Mouse (Mus musculus) hindlimb bud, embryonic 11.5 days (tissue): ENCODE results near the gene Hist1h2ah.

Experiments used
- DNase-seq: peaks from one replicate; pipeline ENCODE4 v3.0.0-alpha.2; 2012; ENCODE audit warnings: low read depth, low spot score; ENCODE audit errors: extremely low spot score

Gene Hist1h2ah

GRCm38 (mm10) chr13:22013716-22014115 is 21.7 kb downstream of the Hist1h2ah start:
- DNase-seq = no peak

DNA sequence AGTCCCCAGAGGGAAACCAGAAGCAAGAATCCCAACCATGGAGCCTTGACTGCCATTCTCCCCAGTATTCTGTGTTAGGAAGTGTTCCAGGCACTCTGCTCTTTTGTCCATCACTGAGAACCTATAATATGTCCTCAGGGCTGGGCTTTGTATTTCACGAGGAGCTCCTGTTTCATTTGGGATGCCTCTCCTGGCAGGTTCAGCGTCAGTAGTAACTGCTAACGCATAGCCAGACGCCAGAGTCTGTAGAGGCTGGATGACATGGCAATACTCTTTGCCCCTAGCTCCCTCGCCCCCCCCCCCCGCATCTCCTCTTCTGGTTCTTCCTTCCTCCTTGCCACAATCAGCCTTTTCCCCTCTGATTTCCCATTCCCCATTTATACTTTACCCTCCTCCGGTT is 25.7 kb downstream of the Hist1h2ah start, which contains the start of gene Prss16:
TSS of gene Prss16 (minus strand) at position 101 of the 400 bp plus-strand sequence.
- no peak for DNase-seq

GRCm38 (mm10) chr13:22008707-22009106 is 26.7 kb downstream of the Hist1h2ah start:
- no peak for DNase-seq

- DNase-seq = no peak
Measured at GRCm38 (mm10) chr13:22007872-22008271, 27.5 kb downstream of the Hist1h2ah start.

- DNase-seq = no peak
Measured at GRCm38 (mm10) chr13:22007121-22007510, 28.3 kb downstream of the Hist1h2ah start.

DNA sequence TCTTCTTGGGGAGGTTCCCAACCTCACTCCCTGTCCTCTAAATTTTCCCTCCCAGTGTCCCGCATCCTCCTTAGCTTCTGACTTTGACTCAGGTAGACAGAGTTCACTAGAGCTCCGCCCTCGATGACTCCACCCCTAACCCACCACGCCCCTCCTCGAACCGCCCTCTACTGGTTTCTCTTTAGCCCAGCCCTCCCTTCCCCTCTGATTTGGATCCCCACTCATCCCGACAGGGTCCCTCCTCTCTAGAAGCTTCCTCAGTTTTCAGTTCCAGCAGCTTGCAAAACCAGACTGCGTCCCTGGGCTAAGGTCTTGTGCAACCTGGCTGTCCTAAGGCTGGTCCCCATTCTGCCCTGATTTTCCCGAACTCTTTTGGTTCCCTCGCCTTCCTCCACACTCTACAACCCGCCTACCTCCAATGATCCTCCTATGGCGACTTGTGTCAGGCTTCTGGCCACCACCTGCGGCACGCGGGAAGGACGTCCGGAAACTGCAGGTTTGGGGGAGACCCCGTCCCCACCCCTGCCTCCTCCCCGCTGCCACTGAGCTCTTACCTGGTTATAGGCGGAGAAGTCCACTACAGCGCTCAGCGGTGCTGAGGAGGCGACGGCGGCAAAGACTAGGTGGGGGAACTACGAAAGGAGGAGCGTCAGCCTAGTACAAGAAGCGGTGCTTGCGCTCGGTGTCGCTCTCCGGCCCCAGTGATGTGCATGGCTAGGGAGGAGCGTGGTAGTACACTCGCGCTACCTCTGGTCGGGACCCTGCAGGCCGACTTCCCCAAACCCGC is 28.8 kb downstream of the Hist1h2ah start:
- no peak for DNase-seq

DNA sequence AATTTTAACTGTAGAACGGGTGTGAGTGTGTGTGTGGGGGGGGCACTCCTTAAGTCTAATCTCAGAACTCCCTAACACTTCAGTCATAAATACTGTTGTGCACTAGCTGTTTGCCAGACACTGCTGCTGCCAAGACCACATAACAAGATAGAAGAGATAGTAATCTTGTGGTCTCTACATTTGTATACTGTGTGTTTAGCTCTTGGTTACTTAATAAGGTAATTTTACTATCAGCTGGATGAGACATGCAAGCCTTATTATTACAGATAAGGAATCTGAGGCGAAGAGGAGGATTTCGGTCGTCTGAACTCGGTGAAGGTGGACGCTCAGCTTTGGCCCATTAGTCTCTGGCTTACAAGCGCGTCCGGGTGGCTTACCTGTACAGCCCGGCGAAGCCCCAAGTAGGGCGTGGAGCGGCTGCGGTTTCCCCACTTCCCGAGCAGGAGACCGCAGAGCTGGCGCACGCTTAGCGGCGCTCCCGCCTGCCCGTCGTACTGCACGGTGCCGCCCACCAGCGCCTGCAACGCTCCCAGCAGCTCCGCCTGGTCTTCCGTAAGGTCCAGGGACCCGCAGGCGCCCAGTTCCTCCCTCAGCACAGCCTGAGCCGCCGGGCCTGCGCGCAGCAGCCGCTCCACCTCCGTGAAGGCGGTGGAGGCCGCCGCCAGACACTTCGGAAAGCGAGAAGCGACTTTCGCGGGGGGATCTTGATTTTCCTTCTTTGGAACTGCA is 29.6 kb downstream of the Hist1h2ah start:
- DNase-seq = no peak

DNA sequence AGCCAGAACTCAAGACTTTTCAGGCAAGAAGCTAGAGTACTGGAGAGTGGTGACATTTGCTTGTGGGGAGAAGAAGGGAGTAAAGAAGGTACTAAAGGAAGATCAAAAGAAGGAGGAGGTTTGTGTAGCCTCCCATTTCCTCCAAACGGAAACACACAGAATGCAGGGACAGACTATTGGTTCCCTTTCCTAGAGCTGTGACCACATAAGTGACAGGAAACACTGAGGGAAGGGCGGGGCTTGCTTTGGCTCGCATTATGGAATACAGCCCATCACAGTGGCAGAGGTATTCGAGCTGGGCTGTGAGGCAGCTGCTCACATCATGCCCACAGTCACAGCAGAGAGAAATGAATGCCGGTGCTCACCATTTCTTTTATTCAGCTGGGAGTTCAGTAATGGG is 33.5 kb downstream of the Hist1h2ah start:
- DNase-seq = no peak

DNA sequence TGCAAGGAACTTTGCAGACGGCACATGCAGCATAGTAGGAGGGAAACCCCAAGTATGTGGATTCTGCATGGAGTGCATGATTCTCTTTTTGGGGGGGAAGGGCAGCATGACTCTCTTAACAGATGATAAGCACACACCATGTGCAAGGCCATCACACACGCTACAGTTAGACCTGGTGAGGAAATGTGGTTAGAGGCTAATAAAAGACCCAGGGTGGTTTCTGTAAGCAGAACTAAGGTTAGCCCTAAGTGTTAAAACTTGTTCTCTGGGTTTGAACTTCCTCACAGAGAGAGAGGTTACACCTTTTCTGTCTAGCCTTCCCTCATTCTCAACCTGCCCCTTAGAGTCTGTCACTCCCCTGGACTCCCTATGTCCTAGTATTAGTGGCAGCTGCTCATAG is 34.0 kb downstream of the Hist1h2ah start:
- no peak for DNase-seq

- DNase-seq = no peak
Measured at GRCm38 (mm10) chr13:21999147-21999546, 36.2 kb downstream of the Hist1h2ah start.

DNA sequence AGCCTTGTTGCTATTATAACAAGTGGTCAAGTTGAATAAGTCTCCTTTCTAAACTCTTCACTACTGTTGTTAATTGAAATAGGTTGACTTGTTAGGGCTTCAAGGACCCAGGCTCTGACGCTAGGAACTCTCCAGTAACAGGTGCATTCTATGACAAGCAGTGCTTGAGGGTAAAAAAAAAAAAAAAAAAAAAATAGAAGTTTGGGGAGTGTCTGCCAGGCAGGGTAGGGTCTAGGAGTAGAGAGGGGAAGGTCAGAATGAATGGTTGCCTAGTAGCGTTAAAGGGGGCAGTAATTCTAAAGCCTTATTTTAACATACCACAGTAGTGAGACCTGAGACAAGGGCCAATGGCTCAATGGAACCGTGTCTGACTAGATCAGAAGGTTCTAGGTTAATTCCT is 37.0 kb downstream of the Hist1h2ah start:
- DNase-seq = no peak

DNA sequence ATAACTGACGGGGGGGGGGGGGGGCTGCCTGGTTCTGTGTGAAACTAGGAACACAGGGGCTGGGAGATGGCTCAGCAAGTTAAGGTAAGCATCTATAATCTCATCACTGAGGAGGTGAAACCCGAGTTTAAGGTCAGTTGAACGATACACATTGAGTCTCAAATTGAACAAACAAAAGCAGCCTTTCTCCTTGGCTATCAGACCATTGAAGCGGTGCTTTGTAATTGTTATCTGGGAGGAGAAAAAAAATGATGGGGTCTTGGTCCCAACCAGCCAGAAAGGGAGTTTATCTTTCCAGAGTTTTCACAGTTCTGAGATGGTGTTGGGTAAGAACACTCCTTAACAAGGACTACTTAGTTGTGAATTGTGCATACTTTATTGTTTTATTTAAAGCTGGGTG is 37.5 kb downstream of the Hist1h2ah start:
- no peak for DNase-seq

- no peak for DNase-seq
Measured at GRCm38 (mm10) chr13:21997201-21997820, 38.1 kb downstream of the Hist1h2ah start.

DNA sequence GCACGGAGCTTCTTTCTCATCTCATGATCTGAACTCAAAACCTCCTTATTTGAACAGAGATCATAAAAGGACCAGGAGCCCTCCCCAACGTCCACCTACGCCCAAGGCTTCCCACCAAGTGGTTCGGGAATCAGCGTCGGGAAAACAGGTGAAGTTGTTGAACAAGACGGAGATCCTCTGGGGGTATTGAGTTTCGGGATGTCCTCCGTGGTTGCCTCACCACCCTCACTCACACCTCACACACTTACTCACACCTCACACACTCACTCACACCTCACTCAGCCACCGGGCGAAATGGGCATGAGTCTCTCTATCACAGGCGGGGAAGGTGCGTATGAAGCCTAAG is 38.6 kb downstream of the Hist1h2ah start:
- DNase-seq = no peak

DNA sequence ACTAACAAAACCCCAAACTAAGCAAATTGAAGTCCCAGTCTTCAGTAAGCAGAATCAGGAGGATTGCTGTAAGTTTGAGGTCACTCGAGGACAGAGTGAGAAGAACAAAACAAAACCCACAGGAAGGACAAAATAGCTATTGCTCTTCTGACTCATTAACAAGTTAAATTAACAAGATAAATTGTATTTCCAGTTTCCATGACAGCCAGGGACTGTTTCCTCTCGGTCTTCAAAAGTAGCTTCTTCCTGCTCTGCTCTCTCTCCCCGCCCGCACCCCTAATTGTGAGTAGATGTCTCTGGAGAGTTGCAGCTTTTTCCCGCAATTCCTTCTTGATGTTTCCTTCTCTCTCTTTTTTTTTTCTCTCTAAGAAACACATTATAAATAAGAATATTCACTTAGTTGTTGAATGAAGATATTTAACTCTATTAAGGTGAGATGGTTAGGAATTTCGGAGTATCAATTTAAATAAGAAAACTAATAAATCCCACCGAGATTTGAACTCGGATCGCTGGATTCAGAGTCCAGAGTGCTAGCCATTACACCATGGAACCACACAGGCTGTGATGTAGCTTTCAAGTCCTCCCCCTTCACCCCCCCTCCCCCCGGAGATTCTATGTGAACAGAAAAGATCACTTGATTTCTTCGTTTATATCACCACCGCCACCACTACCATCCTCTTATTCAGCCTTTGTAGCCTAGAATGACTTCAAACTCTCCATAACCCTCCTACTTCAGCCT is 39.1 kb downstream of the Hist1h2ah start:
- DNase-seq = no peak

GRCm38 (mm10) chr13:21995331-21995914 is 39.9 kb downstream of the Hist1h2ah start:
- no peak for DNase-seq

- no peak for DNase-seq
Measured at GRCm38 (mm10) chr13:21994896-21995295, 40.5 kb downstream of the Hist1h2ah start.

DNA sequence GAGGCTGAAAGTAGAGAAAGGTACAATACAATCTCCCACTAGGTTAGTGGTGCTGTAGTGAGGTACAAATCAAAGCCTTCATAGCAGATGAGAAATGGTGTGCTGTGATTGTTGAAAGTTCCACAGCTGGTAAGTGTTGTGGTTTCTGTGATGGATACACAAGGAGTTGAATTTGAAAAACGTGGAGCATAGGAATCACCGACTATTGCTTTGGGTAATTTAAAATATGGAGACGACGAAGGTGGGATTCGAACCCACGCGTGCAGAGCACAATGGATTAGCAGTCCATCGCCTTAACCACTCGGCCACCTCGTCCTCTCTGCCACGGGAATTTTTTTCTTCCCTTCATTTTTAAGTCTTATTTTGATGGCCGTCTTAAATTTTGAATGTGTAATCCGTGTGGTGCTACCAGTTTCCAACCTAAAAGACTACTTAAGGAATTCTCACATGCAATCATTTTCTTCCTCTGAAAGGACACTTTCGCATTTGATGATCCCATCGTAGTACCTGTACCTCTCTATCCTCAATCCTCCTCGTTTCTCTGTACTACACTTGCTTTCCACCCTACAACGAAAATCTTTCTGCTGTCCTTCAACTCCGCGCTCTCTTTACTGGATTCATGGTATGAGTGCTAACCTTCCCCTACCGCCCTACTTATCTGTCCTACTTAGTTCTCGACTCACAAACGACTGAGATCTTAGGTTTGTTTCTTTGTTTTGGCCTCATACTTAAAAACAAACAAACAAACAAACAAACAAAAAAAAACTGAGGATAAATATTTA is 41.2 kb downstream of the Hist1h2ah start:
- DNase-seq = no peak

- DNase-seq = no peak
Measured at GRCm38 (mm10) chr13:21992550-21992949, 42.8 kb downstream of the Hist1h2ah start.
